Mouse (Mus musculus) common myeloid progenitor, adult 5-6 weeks (primary cell): Measurements from ENCODE around the gene Rdh19. TPM values are rescaled to one million over a fixed set of nuclear protein-coding genes. Genes with fewer than 3 reads are reported as not detected.
"Not testable (repeated sequence)": the region's sequence is repeated elsewhere in the genome, so short reads cannot be mapped to it uniquely, and the experiment has no call there.

Experiments used
- ATAC-seq: replicated peaks from 2 replicates; pipeline ENCODE4 v1.8.0; 2016; ENCODE audit warnings: low read depth, mild to moderate bottlenecking, moderate TSS enrichment, inconsistent platforms; ENCODE audit not compliant: poor library complexity, severe bottlenecking
- total RNA-seq: library from RNA; stranded (forward); fragments of 200-1000, 187-1606 nt; gene quantifications from 2 replicates; pipeline ENCODE4 v1.2.3, GENCODE M21; 2017

Gene Rdh19
- not detected in 2 replicates for total RNA-seq

- ATAC-seq, result no peak
Measured at GRCm38 (mm10) chr10:127849628-127850027, at the start of gene Rdh19. Gene Rdh19, plus strand, starts transcription at chr10:127849928.

GRCm38 (mm10) chr10:127800891-127801290, 48.8 kb upstream of the Rdh19 start, which contains the start of gene Rdh16:
Gene Rdh16, plus strand, starts transcription at chr10:127801152.
- no peak for ATAC-seq

DNA sequence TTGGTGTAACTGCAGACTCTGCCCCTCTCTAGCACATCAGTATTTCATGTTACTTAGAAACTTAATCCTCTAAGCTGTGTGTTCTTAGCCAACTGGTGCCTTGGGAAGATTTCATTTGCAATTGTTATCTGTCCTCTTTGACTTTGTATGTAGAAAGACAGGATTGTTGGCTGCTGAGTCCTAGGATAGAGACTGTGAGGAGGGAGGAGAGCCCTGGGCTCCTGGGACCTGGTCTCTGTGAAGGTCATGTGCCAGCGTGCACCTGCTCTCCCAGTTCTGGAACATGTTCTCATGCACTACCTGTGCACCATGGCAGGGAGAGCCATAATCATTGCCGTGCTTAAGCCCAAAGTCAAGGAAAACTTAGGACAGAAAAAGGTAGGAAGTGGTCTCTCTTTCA, 48.1 kb upstream of the Rdh19 start:
- ATAC-seq, result no peak

- no peak for ATAC-seq
Measured at GRCm38 (mm10) chr10:127802236-127802635, 47.5 kb upstream of the Rdh19 start.

GRCm38 (mm10) chr10:127804416-127804815, 45.3 kb upstream of the Rdh19 start:
- ATAC-seq, result no peak

- ATAC-seq, result no peak
Measured at GRCm38 (mm10) chr10:127815888-127816287, 33.8 kb upstream of the Rdh19 start.

DNA sequence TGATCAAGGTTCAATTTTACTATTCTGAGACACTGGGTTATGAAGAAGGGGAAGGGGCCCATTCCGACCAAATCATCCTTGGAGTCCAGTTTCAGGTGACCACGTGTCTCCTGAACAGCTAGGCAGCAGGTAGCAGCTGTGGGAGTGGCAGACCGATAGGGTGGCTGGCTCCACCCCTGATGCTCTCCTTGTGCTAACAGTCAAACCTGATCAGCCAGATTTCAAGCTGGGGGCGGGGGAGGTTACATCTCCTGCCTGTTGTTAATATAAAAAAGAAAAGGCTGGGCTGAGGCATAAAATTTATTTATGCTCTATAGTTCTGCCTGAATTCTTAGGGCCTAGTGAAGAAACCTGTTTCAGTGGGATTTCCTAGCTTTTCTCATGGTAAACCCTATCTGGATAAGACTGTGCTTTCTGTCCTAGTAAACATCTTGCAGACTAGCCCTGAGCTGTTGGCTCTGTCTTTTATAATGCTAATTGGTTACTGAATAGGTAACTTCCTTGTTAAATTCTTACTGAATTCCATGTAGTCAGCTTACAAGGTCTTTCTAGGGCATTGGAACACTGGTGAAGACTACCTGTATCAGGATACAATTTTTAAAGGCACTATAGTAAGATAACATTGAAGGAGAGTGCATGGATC, 32.3 kb upstream of the Rdh19 start:
- ATAC-seq, result not testable (repeated sequence)

DNA sequence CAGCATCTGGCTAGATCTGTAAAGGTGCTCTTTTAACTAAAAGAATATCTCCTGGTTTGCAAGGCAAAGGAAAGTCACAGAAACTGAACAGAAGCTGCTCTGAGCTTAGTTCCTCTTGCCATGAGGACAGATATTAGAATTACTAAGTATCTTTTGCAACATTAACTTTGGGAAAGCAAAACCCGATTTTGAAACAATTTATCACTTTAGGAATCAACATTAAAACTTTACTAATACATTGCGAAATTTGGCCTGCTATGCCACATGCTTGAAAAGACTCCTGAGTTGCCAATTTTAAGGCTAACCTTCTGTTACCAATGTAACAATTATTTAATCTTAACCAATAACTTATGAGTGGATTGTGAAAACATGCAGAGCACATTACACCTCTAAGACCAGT, 27.9 kb upstream of the Rdh19 start:
- ATAC-seq, result not testable (repeated sequence)

DNA sequence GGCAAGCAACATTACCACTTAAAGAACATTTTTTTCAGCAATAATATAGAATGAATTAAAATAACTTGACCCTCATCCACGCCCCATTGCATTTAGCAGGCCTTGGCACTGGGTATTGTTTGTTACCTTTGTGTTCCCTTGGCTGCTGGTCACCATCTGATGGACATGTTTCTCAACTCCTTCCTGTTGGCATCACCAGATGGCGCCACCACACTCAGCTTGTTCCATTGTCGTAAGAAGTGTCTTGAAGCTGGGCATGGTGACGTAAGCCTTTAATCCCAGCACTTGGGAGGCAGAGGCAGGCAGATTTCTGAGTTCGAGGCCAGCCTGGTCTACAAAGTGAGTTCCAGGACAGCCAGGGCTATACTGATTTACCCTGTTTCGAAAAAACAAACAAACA, 24.3 kb upstream of the Rdh19 start:
- 0 out of 2 replicates have a peak, but pooled peaks have one; percentile 50 for ATAC-seq

GRCm38 (mm10) chr10:127829121-127829520, 20.6 kb upstream of the Rdh19 start:
- ATAC-seq, result no peak

- ATAC-seq, result not testable (repeated sequence)
Measured at GRCm38 (mm10) chr10:127834186-127834585, 15.5 kb upstream of the Rdh19 start.

GRCm38 (mm10) chr10:127835292-127835691, 14.4 kb upstream of the Rdh19 start:
- ATAC-seq, result no peak

DNA sequence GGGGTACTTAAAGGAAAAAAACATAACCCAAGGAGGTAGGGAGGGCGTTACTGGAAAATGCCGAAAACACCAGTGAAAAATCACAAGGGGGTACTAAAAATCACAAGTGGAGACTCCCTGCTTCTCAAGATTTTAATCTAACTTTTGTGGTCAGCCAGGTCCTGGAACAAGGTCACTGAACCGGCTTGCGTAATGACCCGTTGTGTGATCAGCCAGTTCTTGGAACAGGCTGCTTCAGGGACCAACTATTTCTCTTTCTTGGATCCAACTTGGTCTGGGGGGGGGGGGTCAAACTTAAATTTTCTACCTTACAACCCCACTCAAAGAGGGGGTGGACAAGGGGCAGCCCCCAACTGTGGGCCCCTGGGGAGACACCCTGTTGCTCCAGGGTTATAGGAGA, 11.9 kb upstream of the Rdh19 start:
- not testable (repeated sequence) for ATAC-seq

- no peak for ATAC-seq
Measured at GRCm38 (mm10) chr10:127838539-127838938, 11.2 kb upstream of the Rdh19 start.

DNA sequence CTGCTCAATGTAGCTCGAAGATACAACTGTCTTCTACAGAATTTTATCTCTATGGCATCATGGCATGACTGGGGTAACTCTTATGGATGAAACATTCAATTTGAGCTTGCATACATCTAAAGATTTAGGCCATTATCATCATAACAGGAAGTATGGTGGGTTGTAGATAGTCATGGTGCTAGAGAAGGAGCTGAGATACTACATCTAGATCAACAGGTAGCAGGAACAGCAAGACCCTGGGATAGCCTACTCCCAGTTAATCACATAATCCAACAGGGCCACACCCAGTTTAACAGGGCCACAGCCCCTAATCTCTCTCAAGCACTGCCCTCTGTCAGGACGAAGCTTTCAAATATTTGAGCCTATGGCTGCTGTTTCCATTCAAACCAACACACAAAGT, 9.0 kb upstream of the Rdh19 start:
- no peak for ATAC-seq

DNA sequence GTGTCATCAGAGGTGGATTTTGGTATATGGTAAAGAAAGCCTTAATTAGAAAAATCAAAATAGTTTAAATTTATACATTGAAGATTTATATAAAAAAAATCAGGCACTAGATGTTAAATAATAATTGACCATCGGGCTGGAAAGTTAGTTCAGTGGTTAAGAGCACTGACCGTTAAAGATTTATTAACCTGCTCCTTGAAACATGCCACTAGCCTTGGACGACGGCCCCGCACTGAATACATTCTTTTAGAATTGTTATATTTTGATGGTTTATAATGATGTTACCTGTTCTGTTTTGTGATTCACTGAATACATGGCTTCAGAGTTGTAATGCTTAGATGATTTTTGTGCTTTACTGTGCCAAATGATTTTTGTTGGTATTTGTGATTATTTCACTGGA, 3.8 kb upstream of the Rdh19 start:
- ATAC-seq, result not testable (repeated sequence)

DNA sequence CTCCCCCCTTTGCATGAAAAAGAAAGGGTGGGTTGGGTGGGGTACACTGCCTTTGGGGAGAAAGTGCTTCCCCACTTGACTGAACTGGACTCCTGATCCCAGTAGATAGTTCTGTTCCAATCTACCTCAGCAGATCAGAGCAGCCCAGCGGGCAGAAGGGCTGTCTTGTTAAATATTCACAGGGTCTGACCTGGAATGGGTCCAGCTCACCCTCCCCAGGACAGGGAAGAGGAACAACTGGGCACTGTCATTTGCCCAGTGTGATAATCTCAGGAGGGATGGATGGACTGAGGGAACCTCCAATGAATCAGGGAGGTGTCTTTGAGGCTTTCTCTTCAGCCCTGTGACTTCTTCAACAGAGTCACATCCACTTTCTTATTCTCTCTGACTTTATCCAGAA, 1.6 kb upstream of the Rdh19 start:
- ATAC-seq, result no peak

- ATAC-seq, result no peak
Measured at GRCm38 (mm10) chr10:127856376-127856775, 6.6 kb downstream of the Rdh19 start.

- no peak for ATAC-seq
Measured at GRCm38 (mm10) chr10:127864931-127865330, 15.2 kb downstream of the Rdh19 start.

GRCm38 (mm10) chr10:127866232-127866631, 16.5 kb downstream of the Rdh19 start, which contains the start of gene Rdh16f2:
Gene Rdh16f2, plus strand, starts transcription at chr10:127866474.
- no peak for ATAC-seq

DNA sequence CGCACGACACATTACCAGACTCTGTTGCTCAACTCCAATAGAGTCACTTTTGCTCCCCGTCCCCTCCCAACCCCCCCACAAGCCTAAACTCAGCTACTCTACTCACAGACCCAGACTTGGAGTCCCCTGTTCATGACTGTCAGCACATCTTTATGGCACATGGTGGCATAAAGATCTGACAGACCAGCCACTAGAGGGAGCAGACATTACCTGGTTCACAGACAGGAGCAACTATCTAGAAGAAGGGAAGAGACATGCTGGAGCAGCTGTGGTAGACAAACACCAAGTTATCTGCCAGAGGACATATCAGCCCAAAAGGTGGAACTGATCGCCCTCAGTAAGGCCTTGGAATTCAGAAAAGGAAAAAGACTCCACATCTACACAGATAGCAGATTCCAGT, 22.8 kb downstream of the Rdh19 start:
- ATAC-seq, result 0 out of 2 replicates have a peak, but pooled peaks have one; percentile 29

DNA sequence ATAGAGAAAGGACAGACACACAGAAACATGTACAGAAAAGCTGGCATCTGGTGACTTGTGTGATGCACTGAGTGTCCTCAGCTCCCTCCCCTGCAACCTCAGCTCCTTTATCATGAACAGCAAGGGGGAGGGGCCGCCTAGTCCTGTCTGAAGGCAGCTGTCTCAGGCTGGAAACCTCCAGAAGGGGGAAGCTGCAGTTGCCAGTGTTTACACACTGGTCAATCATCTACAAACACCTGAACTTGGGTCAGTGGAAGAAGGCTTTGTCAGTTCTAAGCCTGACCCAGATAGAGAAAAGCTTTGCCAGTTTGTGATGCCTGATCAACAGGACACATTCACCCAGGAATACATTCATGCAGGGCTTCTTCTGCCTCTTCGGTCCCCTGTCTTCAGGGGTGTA, 28.0 kb downstream of the Rdh19 start:
- ATAC-seq, result peak; percentile 63
